Mouse (Mus musculus) embryo, embryonic 11 days (tissue): ENCODE results near the gene Alpk3.
"Not testable (repeated sequence)": the region's sequence is repeated elsewhere in the genome, so short reads cannot be mapped to it uniquely, and the experiment has no call there.

Experiments
- DNase-seq: peaks from one replicate; pipeline ENCODE4 v3.0.0-alpha.2; 2015

The Alpk3 gene

GRCm38 (mm10) chr7:81133416-81133815 lies 76.0 kb downstream of the Alpk3 start:
- no peak for DNase-seq

- DNase-seq: no peak
Measured at GRCm38 (mm10) chr7:81133941-81134340, 76.5 kb downstream of the Alpk3 start.

GRCm38 (mm10) chr7:81134614-81135067 lies 77.2 kb downstream of the Alpk3 start:
- DNase-seq: peak; percentile 84

GRCm38 (mm10) chr7:81137292-81137691 lies 79.9 kb downstream of the Alpk3 start:
- DNase-seq: no peak

- DNase-seq: no peak
Measured at GRCm38 (mm10) chr7:81139100-81139499, 81.7 kb downstream of the Alpk3 start.

GRCm38 (mm10) chr7:81139671-81140404 lies 82.4 kb downstream of the Alpk3 start:
- no peak for DNase-seq

GRCm38 (mm10) chr7:81141541-81141940 lies 84.1 kb downstream of the Alpk3 start:
- DNase-seq: no peak

- not testable (repeated sequence) for DNase-seq
Measured at GRCm38 (mm10) chr7:81143056-81143455, 85.7 kb downstream of the Alpk3 start.

- DNase-seq: no peak
Measured at GRCm38 (mm10) chr7:81149759-81150158, 92.4 kb downstream of the Alpk3 start.

GRCm38 (mm10) chr7:81151216-81151615 lies 93.8 kb downstream of the Alpk3 start:
- no peak for DNase-seq

GRCm38 (mm10) chr7:81152306-81152705 lies 94.9 kb downstream of the Alpk3 start:
- no peak for DNase-seq

- no peak for DNase-seq
Measured at GRCm38 (mm10) chr7:81152826-81153225, 95.4 kb downstream of the Alpk3 start.

- DNase-seq: no peak
Measured at GRCm38 (mm10) chr7:81153327-81153726, 95.9 kb downstream of the Alpk3 start.

- DNase-seq: not testable (repeated sequence)
Measured at GRCm38 (mm10) chr7:81154244-81154643, 96.8 kb downstream of the Alpk3 start.

- peak; percentile 84 for DNase-seq
Measured at GRCm38 (mm10) chr7:81154960-81155359, 97.6 kb downstream of the Alpk3 start.
